Mouse (Mus musculus) CH12.LX (cell line): ENCODE measurements around the gene Tanc2.

ENCODE experiments used
- CTCF ChIP-seq, 2 experiments: IDR thresholded peaks in 1 of 2; conservative IDR thresholded peaks in 1 of 2; 2 replicates each; pipeline ENCODE4 v1.5.1; 2011 to 2012; ENCODE audit warnings: low read depth in 2 of 2, low read length in 2 of 2, improper control_type of control experiment in 1 of 2, inconsistent platforms in 1 of 2, mild to moderate bottlenecking in 1 of 2, moderate library complexity in 1 of 2
- EP300 ChIP-seq: IDR thresholded peaks from 2 replicates; pipeline ENCODE4 v1.6.1; 2011; ENCODE audit warnings: low read length, improper control_type of control experiment
- HCFC1 ChIP-seq: IDR thresholded peaks from 2 replicates; pipeline ENCODE4 v1.6.1; 2012; ENCODE audit warnings: low read depth, mild to moderate bottlenecking, inconsistent platforms, low read length, improper control_type of control experiment
- MAFK ChIP-seq: IDR thresholded peaks from 2 replicates; pipeline ENCODE4 v1.6.1; 2011; ENCODE audit warnings: low read length, improper control_type of control experiment; ENCODE audit not compliant: insufficient replicate concordance
- NELFE ChIP-seq: IDR thresholded peaks from 2 replicates; pipeline ENCODE4 v1.6.1; 2011; ENCODE audit warnings: low read depth, low read length, improper control_type of control experiment
- RCOR1 ChIP-seq: conservative IDR thresholded peaks from 2 replicates; pipeline ENCODE4 v1.6.1; 2012; ENCODE audit warnings: low read depth, mild to moderate bottlenecking, inconsistent platforms, low read length, improper control_type of control experiment
- SIN3A ChIP-seq: IDR thresholded peaks from 2 replicates; pipeline ENCODE4 v1.6.1; 2012; ENCODE audit warnings: low read length, improper control_type of control experiment, inconsistent platforms

GRCm38 (mm10) chr11:105855504-105855903, 265.7 kb downstream of the Tanc2 start:
- TF ChIP-seq NELFE (no peak), MAFK (no peak), RCOR1 (no peak), CTCF (conservative IDR thresholded peaks at IDR 0.05 in 1 of 2, IDR thresholded peaks at IDR 0.05 in 1 of 2; ENCODE audit: low read depth in 2 of 2, low read length in 2 of 2) (no peak), EP300 (no peak), HCFC1 (no peak), SIN3A (no peak)
